Mouse (Mus musculus): ENCODE measurements around the gene Syt16. TPM values are rescaled to one million over a fixed set of nuclear protein-coding genes. Genes with fewer than 3 reads are reported as not detected.

The Syt16 gene
- polyA plus RNA-seq, 2 experiments = 0.04 TPM; not detected in 1

DNA sequence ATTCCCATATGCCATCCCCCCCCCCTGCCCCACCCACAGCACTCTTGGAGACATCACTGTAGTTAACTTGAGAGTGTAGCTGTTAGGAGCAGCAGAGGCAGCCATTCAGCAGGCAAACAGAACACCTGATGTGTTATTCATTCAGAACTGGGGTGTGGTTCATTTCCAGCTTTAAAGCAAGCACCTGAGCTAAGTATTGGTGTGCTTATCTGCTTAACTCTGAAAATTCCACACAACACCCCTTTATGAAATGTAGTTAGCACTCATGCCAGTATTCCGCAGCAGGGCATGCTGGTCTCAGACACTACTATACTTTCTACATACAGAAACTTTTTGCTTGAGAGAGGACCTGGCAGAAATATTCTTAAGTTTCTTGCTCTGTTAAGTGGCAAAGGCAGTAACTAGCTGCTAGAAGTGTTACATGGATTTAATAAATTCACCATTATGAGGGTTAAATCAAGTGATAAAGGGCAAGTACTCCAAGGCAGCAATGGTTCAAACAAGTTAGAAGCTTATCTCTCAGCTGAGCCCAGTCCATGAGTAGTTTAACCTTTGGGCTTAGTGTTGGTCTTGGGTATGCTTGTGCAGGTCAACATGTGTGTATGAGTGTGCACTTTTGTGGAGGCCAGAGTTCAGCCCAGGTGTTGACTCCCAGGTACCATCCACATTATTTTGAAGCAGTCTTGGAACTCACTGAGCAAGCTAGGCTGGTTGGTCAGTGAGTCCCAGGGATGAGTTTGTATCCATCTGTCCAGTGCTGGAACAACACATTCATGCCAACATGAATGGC, 92.1 kb downstream of the Syt16 start:
- Histone ChIP-seq H3K27ac (no peak overlapping the region), H3K27me3 (ENCODE audit: control insufficient read depth, insufficient read depth, low read length) (no peaks in the 10 kb centered on the region), H3K4me1 (replicated peaks; ENCODE audit: control insufficient read depth in 2 of 2, insufficient read depth in 2 of 2, low read length in 1 of 2) (peaks cover 0 to 6% of the 10 kb centered on the region in 2 experiments; a peak in 2 of 4 replicates), H3K9me3 (ENCODE audit: control insufficient read depth, low read length) (no peaks in the 10 kb centered on the region), H3K4me3 (ENCODE audit: insufficient read depth in 1 of 2, low read depth in 2 of 2, low read length in 2 of 2) (no peak overlapping the region), H3K9ac (replicated peaks) (no peak overlapping the region), H3K4me2 (ENCODE audit: low read depth) (no peak overlapping the region), H3K36me3 (replicated peaks; ENCODE audit: control insufficient read depth, insufficient read depth, low read depth) (no peaks in the 10 kb centered on the region)
- TF ChIP-seq EP300 (IDR thresholded peaks at IDR 0.05; ENCODE audit: low read depth) (no peak), CTCF (IDR thresholded peaks at IDR 0.05; ENCODE audit: low read depth) (no peak)
- DNase-seq (ENCODE audit: low read depth in 3 of 3, low spot score in 3 of 3) = no peak
- 74% methylated on average over 1 of the region's 1 CpGs for WGBS (ENCODE audit: insufficient replicate concordance)
- ATAC-seq (ENCODE audit: insufficient read depth) = no peak

DNA sequence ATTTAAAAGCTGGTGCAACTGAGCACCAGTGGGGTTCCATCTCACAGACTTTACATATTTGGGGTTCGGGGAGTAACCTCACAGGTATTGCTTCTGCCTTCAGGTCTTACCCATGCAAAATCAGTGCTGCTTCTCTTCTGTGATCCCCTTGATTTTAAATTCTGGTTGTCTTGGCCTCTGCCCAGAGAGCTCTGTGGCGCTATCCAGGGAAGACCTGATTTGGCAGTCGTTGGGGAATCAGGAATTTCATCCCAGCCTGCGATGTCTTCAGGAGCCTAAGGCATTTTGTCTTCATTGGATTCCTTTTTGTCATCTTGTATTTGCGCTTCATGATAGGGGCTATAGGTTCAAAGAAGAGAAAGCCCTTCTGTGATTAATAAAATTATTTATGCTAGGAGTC, 95.1 kb downstream of the Syt16 start:
- DNase-seq (ENCODE audit: low read depth in 3 of 3, low spot score in 3 of 3) (no peak), ATAC-seq (ENCODE audit: insufficient read depth) (no peak)
- Histone ChIP-seq H3K36me3 (replicated peaks; ENCODE audit: control insufficient read depth, insufficient read depth, low read depth) (no peaks in the 10 kb centered on the region), H3K9ac (replicated peaks) (no peak overlapping the region), H3K4me2 (ENCODE audit: low read depth) (no peak overlapping the region), H3K27me3 (ENCODE audit: control insufficient read depth, insufficient read depth, low read length) (no peaks in the 10 kb centered on the region), H3K4me3 (ENCODE audit: insufficient read depth in 1 of 2, low read depth in 2 of 2, low read length in 2 of 2) (no peak overlapping the region), H3K9me3 (ENCODE audit: control insufficient read depth, low read length) (no peaks in the 10 kb centered on the region), H3K27ac (no peak overlapping the region), H3K4me1 (replicated peaks; ENCODE audit: control insufficient read depth in 2 of 2, insufficient read depth in 2 of 2, low read length in 1 of 2) (no peaks in the 10 kb centered on the region; a peak in 1 of 4 replicates)
- TF ChIP-seq CTCF (IDR thresholded peaks at IDR 0.05; ENCODE audit: low read depth) = no peak
- TF ChIP-seq EP300 (IDR thresholded peaks at IDR 0.05; ENCODE audit: low read depth) = no peak
- 60% methylated on average over 5 of the region's 5 CpGs for WGBS (ENCODE audit: insufficient replicate concordance)

DNA sequence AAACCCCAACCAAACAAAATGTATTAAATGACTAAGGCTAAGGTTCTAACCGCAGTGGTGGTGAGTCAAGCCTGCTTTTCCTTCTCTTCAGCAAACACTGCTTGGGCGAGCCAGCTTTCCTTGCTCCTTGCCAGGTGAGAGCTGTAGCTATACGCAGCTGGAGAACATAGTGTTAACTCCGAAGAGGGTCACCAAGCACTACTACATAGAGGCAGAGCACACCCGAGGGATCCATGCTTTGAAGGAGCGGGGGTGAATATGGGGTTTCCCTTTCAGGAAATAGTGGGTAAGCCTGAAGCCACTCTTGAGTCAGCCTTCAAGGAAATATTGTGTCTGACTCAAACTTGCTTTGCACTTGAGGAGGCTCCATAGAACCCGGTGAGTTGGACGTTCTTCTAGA, 95.6 kb downstream of the Syt16 start:
- ATAC-seq (ENCODE audit: insufficient read depth) (no peak), DNase-seq (ENCODE audit: low read depth in 3 of 3, low spot score in 3 of 3) (no peak)
- Histone ChIP-seq H3K4me2 (ENCODE audit: low read depth) (no peak overlapping the region), H3K9ac (replicated peaks) (no peak overlapping the region), H3K9me3 (ENCODE audit: control insufficient read depth, low read length) (no peaks in the 10 kb centered on the region), H3K36me3 (replicated peaks; ENCODE audit: control insufficient read depth, insufficient read depth, low read depth) (no peaks in the 10 kb centered on the region), H3K4me1 (replicated peaks; ENCODE audit: control insufficient read depth in 2 of 2, insufficient read depth in 2 of 2, low read length in 1 of 2) (no peaks in the 10 kb centered on the region; a peak in 1 of 4 replicates), H3K4me3 (ENCODE audit: insufficient read depth in 1 of 2, low read depth in 2 of 2, low read length in 2 of 2) (no peak overlapping the region), H3K27ac (no peak overlapping the region), H3K27me3 (ENCODE audit: control insufficient read depth, insufficient read depth, low read length) (no peaks in the 10 kb centered on the region)
- WGBS (ENCODE audit: insufficient replicate concordance) = 55% methylated on average over 8 of the region's 8 CpGs
- TF ChIP-seq EP300 (IDR thresholded peaks at IDR 0.05; ENCODE audit: low read depth) (no peak), CTCF (IDR thresholded peaks at IDR 0.05; ENCODE audit: low read depth) (no peak)

DNA sequence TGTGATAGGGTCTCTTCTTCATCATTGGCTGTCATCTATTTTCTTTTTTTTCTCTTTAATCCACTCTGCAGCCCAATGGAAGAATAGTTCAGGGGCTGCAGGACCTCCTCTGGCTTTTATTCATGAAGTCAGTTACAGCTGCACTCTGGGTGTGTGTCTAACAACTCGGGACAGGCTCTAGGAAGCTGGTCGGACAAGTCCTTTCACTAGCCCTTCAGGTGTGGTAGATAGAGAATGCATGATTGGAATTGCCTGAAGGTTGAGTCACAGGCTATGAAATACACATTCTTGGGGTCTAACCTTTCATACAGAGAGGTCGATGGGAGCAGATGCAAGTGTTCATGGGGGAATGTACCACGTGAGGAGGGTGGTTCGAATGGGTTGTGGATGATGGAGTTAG, 97.2 kb downstream of the Syt16 start:
- DNase-seq (ENCODE audit: low read depth in 3 of 3, low spot score in 3 of 3) = no peak
- no peaks in the 10 kb centered on the region for H3K9me3 ChIP-seq (ENCODE audit: control insufficient read depth, low read length)
- H3K9ac ChIP-seq (replicated peaks) = no peak overlapping the region
- no peak for ATAC-seq (ENCODE audit: insufficient read depth)
- H3K36me3 ChIP-seq (replicated peaks; ENCODE audit: control insufficient read depth, insufficient read depth, low read depth) = no peaks in the 10 kb centered on the region
- TF ChIP-seq CTCF (IDR thresholded peaks at IDR 0.05; ENCODE audit: low read depth) = no peak
- no peak overlapping the region for H3K27ac ChIP-seq
- no peaks in the 10 kb centered on the region for H3K27me3 ChIP-seq (ENCODE audit: control insufficient read depth, insufficient read depth, low read length)
- 66% methylated on average over 5 of the region's 5 CpGs for WGBS (ENCODE audit: insufficient replicate concordance)
- no peaks in the 10 kb centered on the region; a peak in 1 of 4 replicates for H3K4me1 ChIP-seq (replicated peaks; ENCODE audit: control insufficient read depth in 2 of 2, insufficient read depth in 2 of 2, low read length in 1 of 2)
- H3K4me3 ChIP-seq (ENCODE audit: insufficient read depth in 1 of 2, low read depth in 2 of 2, low read length in 2 of 2) = no peak overlapping the region
- H3K4me2 ChIP-seq (ENCODE audit: low read depth) = no peak overlapping the region

DNA sequence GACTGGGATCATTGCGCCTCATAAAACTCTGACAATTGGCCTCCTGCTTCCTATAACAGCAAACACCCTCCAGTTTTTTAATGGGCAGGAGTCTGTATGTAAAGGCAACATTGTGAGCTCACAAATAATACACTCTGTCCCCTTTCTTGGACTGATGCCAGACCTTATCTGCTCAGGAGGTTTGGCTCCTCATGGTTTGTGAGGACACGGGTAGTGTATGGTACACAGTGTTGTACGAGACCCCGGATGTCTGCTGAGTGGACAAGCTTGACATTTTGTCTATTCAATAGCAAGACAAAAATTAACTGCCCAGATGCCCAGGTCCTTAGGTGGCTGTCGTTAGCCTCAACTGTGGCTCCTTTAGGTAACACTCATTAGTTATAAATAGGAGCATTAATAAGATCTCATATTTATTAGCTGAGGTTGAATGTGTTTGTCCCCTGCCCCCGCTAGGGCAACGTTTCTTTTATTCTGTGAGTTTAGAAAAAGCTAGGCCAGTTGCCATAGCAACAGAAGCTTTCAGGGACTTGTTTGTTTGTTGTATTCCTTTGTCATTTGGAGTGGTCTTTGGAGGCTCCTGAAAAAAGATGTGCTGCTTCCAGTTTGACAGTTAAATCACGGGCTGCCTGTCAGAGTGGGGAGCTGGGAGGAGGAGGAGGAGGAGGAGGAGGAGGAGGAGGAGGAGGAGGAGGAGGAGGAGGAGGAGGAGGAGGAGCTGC, 101.3 kb downstream of the Syt16 start:
- no peak overlapping the region for H3K4me3 ChIP-seq (ENCODE audit: insufficient read depth in 1 of 2, low read depth in 2 of 2, low read length in 2 of 2)
- no peak for DNase-seq (ENCODE audit: low read depth in 3 of 3, low spot score in 3 of 3)
- H3K4me2 ChIP-seq (ENCODE audit: low read depth) = no peak overlapping the region
- no peaks in the 10 kb centered on the region for H3K36me3 ChIP-seq (replicated peaks; ENCODE audit: control insufficient read depth, insufficient read depth, low read depth)
- no peak for ATAC-seq (ENCODE audit: insufficient read depth)
- H3K27me3 ChIP-seq (ENCODE audit: control insufficient read depth, insufficient read depth, low read length) = no peaks in the 10 kb centered on the region
- WGBS (ENCODE audit: insufficient replicate concordance) = 59% methylated on average over 8 of the region's 8 CpGs
- no peaks in the 10 kb centered on the region for H3K4me1 ChIP-seq (replicated peaks; ENCODE audit: control insufficient read depth in 2 of 2, insufficient read depth in 2 of 2, low read length in 1 of 2)
- no peak overlapping the region for H3K27ac ChIP-seq
- no peak overlapping the region for H3K9ac ChIP-seq (replicated peaks)
- H3K9me3 ChIP-seq (ENCODE audit: control insufficient read depth, low read length) = no peaks in the 10 kb centered on the region
- no peak for TF ChIP-seq CTCF (IDR thresholded peaks at IDR 0.05; ENCODE audit: low read depth)
- no peak for TF ChIP-seq EP300 (IDR thresholded peaks at IDR 0.05; ENCODE audit: low read depth)
